Mouse (Mus musculus) hindbrain, embryonic 16.5 days (tissue): ENCODE measurements at regions not wholly inside any gene's neighbourhood (a gene's known extent, or its start where the extent isn't known, plus 50 kb on each side); places are given as distances from the start of the nearest gene placed in this dataset.

Experiments used
- ATAC-seq: fragments of 200-750 bp; cut with Nextera tagmentation; 2 replicates; pipeline ENCODE4 v1.8.0; 2017; ENCODE audit warnings: moderate TSS enrichment, moderate library complexity
- H3K27ac ChIP-seq: fragments of 300-500 bp; sonication (generic); 2 replicates; pipeline ENCODE4 v1.5.1; 2014; ENCODE audit warnings: low read depth, mild to moderate bottlenecking, control low read depth, low read length, moderate library complexity
- H3K27me3 ChIP-seq: fragments of 300-500 bp; sonication (generic); replicated peaks from 2 replicates; pipeline ENCODE4 v1.6.1; 2014; ENCODE audit warnings: low read length; ENCODE audit not compliant: control insufficient read depth, insufficient read depth
- H3K36me3 ChIP-seq: fragments of 300-500 bp; sonication (generic); 2 replicates; pipeline ENCODE4 v1.6.1; 2014; ENCODE audit warnings: mild to moderate bottlenecking, low read length, moderate library complexity, mixed read lengths; ENCODE audit not compliant: control insufficient read depth, insufficient read depth
- H3K4me1 ChIP-seq: fragments of 300-500 bp; sonication (generic); 2 replicates; pipeline ENCODE4 v1.6.1; 2014; ENCODE audit warnings: low read depth, low read length; ENCODE audit not compliant: control insufficient read depth, insufficient read depth
- H3K4me2 ChIP-seq: fragments of 300-500 bp; sonication (generic); 2 replicates; pipeline ENCODE4 v1.6.1; 2014; ENCODE audit warnings: mild to moderate bottlenecking, low read length, control low read depth, moderate library complexity
- H3K4me3 ChIP-seq: fragments of 300-500 bp; sonication (generic); 2 replicates; pipeline ENCODE4 v1.5.1; 2014; ENCODE audit warnings: mild to moderate bottlenecking, low read length, control low read depth, moderate library complexity
- H3K9ac ChIP-seq: fragments of 300-500 bp; sonication (generic); 2 replicates; pipeline ENCODE4 v1.6.1; 2014; ENCODE audit warnings: low read depth, mild to moderate bottlenecking, control low read depth, low read length, moderate library complexity
- H3K9me3 ChIP-seq: fragments of 300-500 bp; sonication (generic); 2 replicates; pipeline ENCODE4 v1.6.1; 2014; ENCODE audit warnings: mild to moderate bottlenecking, low read length, moderate library complexity; ENCODE audit not compliant: control insufficient read depth
- WGBS: fragments of 180-500 bp; shearing (Covaris S2); extraction: QIAGEN DNeasy Blood & Tissue Kit; methylation state at CpG from one replicate; pipeline ENCODE4 v1.1.7; 2014; 5-methylcytosine and 5-hydroxymethylcytosine counted together

DNA sequence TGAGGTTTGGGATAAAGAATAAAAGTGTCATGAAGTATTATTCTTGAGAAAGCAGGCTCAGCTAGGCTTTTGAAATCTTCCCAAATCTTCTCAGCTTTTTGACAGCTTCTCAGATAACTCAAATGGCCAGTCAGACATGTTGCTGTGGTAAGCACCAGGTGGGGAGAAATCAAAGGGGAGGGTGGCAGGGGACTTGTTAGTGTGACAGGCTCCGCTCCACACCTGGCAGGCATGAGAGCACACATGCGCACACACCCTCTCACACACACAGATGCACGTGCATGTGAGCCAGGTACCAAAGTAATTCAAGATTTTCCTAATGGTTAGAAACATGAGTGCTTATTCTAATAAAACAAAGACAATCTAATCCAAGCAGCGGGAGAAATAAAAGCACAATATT lies 236.1 kb downstream of the 1700129C05Rik start:
- ATAC-seq = no peak
- Histone ChIP-seq H3K9ac (no peak overlapping the region), H3K4me3 (no peak overlapping the region), H3K36me3 (no peaks in the 10 kb centered on the region), H3K4me2 (no peak overlapping the region), H3K27me3 (no peaks in the 10 kb centered on the region), H3K27ac (no peak overlapping the region), H3K4me1 (no peaks in the 10 kb centered on the region), H3K9me3 (no peaks in the 10 kb centered on the region)
- WGBS = 78% methylated on average over 4 of the region's 4 CpGs

DNA sequence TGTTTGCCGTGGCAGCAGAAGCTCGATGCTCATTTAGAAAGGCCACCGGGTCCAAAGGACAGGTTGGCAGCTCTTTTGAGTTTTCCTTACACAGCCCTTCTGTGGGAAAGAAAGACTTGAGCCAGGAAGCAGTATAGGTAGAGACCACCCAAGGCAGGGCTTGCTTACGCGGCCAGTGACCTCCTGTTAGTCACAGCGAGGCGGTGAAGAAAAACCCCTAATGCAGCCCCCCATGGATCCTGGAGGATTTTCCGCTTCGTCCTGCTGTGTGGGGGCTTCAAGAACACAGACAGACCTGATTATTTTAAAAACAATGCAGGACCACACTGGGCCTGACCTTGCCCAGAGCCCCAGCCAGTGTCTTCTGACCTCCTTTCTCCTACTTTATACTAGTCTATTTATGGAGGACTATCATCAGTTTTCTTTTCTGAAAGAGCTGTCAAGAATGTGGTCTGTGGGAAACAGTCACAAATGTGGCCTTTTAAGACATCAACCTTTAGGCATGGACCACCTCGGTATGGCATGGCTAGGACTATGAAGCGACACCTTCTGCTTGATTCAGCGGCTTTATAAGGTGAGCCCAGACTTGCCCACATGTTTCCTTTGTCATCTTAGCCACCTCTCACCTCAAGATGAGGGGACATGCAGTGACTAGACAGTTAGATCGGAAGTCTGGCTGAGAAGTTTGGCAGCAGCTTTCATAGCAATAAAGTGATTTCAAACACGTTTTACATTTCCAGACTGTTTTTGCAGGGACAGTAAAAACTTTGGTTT lies 274.3 kb downstream of the 1700129C05Rik start:
- H3K4me3 ChIP-seq = 0 out of 2 replicates have a peak overlapping the region, but pooled peaks have one; percentile 1
- no peak for ATAC-seq
- H3K27me3 ChIP-seq = no peaks in the 10 kb centered on the region
- H3K9ac ChIP-seq = no peak overlapping the region
- 16% methylated on average over 14 of the region's 14 CpGs for WGBS
- H3K4me1 ChIP-seq = peaks cover 11% of the 10 kb centered on the region
- H3K4me2 ChIP-seq = peak overlapping the region; percentile 39
- H3K36me3 ChIP-seq = no peaks in the 10 kb centered on the region
- H3K9me3 ChIP-seq = no peaks in the 10 kb centered on the region
- no peak overlapping the region for H3K27ac ChIP-seq

DNA sequence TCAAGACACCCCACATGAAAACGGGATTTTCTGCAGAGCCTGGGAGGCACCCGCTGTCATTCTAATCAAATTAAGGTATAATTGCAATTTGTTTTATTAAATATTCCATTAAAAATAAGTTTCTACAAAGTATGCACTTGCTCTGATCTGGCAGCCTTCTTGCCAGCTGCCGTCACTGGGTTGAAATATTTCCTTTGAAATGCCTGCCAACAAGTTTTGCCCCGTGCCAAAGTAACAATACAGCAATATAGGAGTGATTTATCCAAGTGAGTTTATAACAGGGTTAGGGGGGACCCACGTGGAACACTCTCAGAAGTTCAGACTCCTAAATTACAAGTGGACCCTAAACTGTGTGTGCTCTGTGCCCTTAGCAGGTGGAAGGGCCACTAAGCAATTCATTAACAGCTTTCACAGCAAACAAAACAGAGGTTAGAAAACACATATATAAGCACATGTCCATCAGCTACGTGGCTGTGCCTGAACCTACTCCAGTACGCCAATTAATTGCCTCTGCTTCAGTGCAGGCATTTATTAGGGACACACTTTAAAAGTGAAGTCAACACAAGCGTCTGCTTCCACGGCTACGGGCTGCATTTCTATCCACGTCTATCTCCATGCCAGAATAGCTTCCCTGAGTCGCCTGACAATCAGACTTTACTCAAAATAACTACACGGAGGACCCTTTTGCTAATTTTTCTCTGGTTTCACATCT lies 275.1 kb downstream of the 1700129C05Rik start:
- no peaks in the 10 kb centered on the region for H3K9me3 ChIP-seq
- no peaks in the 10 kb centered on the region for H3K36me3 ChIP-seq
- H3K9ac ChIP-seq = no peak overlapping the region
- H3K27ac ChIP-seq = no peak overlapping the region
- WGBS = 21% methylated on average over 13 of the region's 13 CpGs
- H3K27me3 ChIP-seq = no peaks in the 10 kb centered on the region
- ATAC-seq = 0 out of 2 replicates have a peak, but pooled peaks have one; percentile 42
- peaks cover 11% of the 10 kb centered on the region for H3K4me1 ChIP-seq
- H3K4me2 ChIP-seq = peak overlapping the region; percentile 39
- 0 out of 2 replicates have a peak overlapping the region, but pooled peaks have one; percentile 1 for H3K4me3 ChIP-seq

DNA sequence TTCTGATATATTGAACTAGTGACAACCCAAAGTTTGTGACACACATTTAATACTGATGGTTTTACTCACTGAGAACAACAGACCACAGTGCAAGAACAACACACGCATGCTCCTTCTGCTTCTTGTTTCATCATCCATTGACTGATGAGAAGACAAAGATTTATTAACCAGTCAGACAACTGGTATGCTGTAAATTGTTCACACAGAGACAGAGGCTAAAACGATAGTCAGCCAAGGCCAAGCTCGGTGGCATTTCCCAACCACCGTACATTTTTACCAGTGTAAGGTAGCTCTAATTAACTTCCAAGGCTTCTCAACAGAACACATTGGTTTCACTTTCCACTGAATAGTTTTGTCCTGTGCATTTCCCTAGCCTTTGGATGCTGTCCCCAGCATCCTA lies 287.8 kb downstream of the 1700129C05Rik start:
- H3K4me2 ChIP-seq = no peak overlapping the region
- ATAC-seq = no peak
- H3K36me3 ChIP-seq = no peaks in the 10 kb centered on the region
- H3K27ac ChIP-seq = no peak overlapping the region
- WGBS = 79% methylated on average over 4 of the region's 4 CpGs
- no peaks in the 10 kb centered on the region for H3K4me1 ChIP-seq
- H3K9ac ChIP-seq = no peak overlapping the region
- H3K9me3 ChIP-seq = no peaks in the 10 kb centered on the region
- H3K27me3 ChIP-seq = no peaks in the 10 kb centered on the region
- H3K4me3 ChIP-seq = no peak overlapping the region

DNA sequence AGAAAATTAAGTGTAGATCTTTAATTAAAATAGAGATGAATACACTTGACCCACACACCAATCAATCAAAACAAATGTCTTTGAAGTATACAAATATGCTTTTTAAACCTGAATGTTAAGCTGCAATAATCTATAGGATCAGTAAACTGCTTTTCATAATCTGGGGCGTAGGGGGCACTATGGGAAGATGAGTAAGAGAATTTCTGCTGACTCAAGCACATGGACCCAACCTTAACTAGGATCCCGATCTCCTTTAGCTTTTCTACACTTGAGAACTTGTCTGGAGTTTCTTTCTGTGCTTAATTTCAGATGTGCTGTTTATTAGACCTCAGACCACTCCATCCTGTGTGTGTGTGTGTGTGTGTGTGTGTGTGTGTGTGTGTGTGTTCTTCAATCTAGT lies 298.1 kb downstream of the 1700129C05Rik start:
- Histone ChIP-seq H3K27ac (no peak overlapping the region), H3K9ac (no peak overlapping the region), H3K4me3 (no peak overlapping the region), H3K9me3 (no peaks in the 10 kb centered on the region), H3K4me1 (no peaks in the 10 kb centered on the region), H3K27me3 (no peaks in the 10 kb centered on the region), H3K36me3 (no peaks in the 10 kb centered on the region), H3K4me2 (no peak overlapping the region)
- 87% methylated on average over 2 of the region's 2 CpGs for WGBS
- no peak for ATAC-seq

DNA sequence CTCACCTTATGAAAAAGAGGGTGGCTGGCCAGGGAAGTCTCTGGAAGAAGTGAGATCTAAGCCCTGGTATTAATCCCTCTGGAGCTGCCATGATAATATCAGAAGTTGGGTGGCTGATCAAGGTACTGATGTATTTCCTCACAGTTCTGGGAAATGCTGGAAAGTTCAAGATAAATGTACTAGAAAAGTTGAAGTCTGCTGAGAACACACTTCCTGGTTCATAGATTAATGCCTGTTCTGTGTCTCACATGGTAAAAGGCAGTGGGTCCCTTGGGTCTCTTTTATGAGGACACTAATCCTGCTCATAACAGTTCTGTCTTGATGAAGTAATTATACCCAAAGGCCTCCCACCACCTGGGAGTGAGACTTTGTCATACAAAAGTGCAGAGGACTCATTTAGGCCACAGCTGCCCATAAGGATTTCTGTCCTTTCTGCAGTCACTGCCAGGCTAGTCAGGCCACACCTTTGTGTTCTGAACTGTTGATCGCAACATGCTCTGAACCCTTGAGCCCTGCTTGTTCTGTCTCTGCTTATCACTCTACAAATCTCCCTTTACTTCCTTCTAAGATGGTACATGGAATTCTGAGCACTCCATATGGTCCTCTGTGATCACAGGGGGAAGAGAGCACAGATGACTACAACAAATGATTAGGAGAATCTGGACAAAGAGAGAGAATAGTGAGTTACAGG lies 300.4 kb downstream of the 1700129C05Rik start:
- no peaks in the 10 kb centered on the region for H3K36me3 ChIP-seq
- no peak overlapping the region for H3K27ac ChIP-seq
- H3K9ac ChIP-seq = no peak overlapping the region
- H3K4me2 ChIP-seq = no peak overlapping the region
- no peak for ATAC-seq
- H3K4me1 ChIP-seq = no peaks in the 10 kb centered on the region
- no peaks in the 10 kb centered on the region for H3K9me3 ChIP-seq
- H3K27me3 ChIP-seq = no peaks in the 10 kb centered on the region
- WGBS = 96% methylated on average over 1 of the region's 1 CpGs
- no peak overlapping the region for H3K4me3 ChIP-seq

DNA sequence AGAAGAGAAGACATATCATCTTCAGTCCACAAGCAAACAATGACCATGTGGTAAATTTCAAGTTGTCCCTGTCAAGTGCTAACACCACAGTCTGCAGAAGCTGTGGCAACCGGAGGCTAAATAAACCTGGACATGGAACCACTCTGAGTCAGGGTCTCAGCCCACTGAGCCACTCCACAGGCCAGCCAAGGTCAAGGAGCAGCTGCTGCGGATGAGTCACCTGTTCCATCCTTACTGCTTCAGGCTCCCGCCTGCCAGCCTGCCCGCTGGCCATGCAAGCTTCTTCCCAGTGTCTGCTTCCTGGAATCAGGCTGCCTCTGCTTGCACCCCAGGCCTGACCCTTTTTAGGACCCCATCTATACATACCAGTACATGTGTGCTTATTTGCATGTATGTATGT lies 319.8 kb downstream of the 1700129C05Rik start:
- H3K9me3 ChIP-seq = no peaks in the 10 kb centered on the region
- H3K36me3 ChIP-seq = no peaks in the 10 kb centered on the region
- H3K9ac ChIP-seq = no peak overlapping the region
- no peaks in the 10 kb centered on the region for H3K27me3 ChIP-seq
- no peaks in the 10 kb centered on the region for H3K4me1 ChIP-seq
- 91% methylated on average over 4 of the region's 4 CpGs for WGBS
- no peak overlapping the region for H3K4me2 ChIP-seq
- H3K27ac ChIP-seq = no peak overlapping the region
- no peak for ATAC-seq
- H3K4me3 ChIP-seq = no peak overlapping the region

DNA sequence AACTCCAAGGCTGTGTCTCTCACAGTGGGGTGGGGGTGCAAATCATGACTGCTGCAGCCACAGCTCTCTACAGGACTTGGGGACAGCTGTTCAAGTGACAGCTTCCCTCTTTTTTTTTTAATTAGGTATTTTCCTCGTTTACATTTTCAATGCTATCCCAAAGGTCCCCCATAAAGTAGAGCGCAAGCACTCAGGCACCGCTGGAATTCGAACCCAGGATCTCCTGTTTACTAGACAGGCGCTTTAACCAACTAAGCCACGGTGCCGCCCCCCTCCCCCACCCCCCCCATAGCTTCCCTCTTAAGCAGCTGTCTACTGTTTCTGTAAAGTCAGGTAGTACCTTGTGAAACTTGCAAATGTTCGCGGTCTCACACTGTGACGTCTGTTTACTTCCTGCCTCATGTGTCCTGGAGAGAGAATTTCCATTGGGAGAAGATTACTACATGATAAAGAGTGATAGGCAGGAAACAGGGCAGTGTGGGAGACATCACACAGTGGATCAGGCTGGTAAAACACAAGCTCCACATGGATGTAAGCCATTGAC lies 324.7 kb downstream of the 1700129C05Rik start:
- Histone ChIP-seq H3K9me3 (no peaks in the 10 kb centered on the region), H3K27me3 (no peaks in the 10 kb centered on the region), H3K4me1 (0 out of 2 replicates have a peak, but pooled peaks cover 2% of the 10 kb centered on the region), H3K4me2 (no peak overlapping the region), H3K9ac (no peak overlapping the region), H3K4me3 (no peak overlapping the region), H3K36me3 (no peaks in the 10 kb centered on the region), H3K27ac (no peak overlapping the region)
- WGBS = 82% methylated on average over 10 of the region's 10 CpGs
- no peak for ATAC-seq

DNA sequence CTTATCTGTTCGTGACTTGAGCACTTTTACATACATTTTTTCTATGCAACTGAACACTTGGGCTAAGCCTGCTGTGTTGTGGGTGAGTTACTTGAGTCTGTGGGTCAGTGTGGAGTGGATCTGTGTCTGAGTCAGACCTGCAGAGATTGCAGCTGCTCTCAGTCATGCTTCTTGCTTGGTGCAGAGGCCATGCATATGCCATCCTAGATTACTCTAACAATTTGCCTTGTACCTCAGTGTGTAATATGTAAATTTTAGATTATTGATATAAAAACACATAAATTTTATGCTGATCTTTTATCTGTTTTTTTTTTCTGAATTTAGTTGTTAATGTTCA lies 326.2 kb downstream of the 1700129C05Rik start:
- Histone ChIP-seq H3K36me3 (no peaks in the 10 kb centered on the region), H3K4me3 (no peak overlapping the region), H3K4me2 (no peak overlapping the region), H3K4me1 (0 out of 2 replicates have a peak, but pooled peaks cover 2% of the 10 kb centered on the region), H3K9ac (no peak overlapping the region), H3K9me3 (no peaks in the 10 kb centered on the region), H3K27ac (no peak overlapping the region), H3K27me3 (no peaks in the 10 kb centered on the region)
- WGBS = 69% methylated on average over 1 of the region's 1 CpGs
- ATAC-seq = no peak
